Mouse (Mus musculus) layer of hippocampus, adult 2 months (tissue): ENCODE measurements around the gene Capzb. TPM values are rescaled to one million over a fixed set of nuclear protein-coding genes. Genes with fewer than 3 reads are reported as not detected.

Source experiments
- DNase-seq, 2 experiments: peaks; one replicate each; pipeline ENCODE4 v3.0.0; 2022; ENCODE audit warnings: low spot score in 2 of 2
- H3K27ac ChIP-seq: fragments of 200-600 bp; 2 replicates; pipeline ENCODE4 v1.8.1; 2022
- H3K4me3 ChIP-seq: fragments of 200-600 bp; 2 replicates; pipeline ENCODE4 v1.8.1; 2022; ENCODE audit warnings: mild to moderate bottlenecking
- CTCF ChIP-seq: fragments of 200-600 bp; conservative IDR thresholded peaks from 2 replicates; pipeline ENCODE4 v1.8.1; 2022; ENCODE audit warnings: antibody characterized with exemption, mild to moderate bottlenecking, moderate library complexity
- total RNA-seq, 2 experiments: library from RNA; stranded (reverse); gene quantifications; 2 replicates each; pipeline ENCODE4 v1.2.3; 2021

The Capzb gene
- total RNA-seq, 2 experiments from 2014 or later: 374 to 416 TPM

DNA sequence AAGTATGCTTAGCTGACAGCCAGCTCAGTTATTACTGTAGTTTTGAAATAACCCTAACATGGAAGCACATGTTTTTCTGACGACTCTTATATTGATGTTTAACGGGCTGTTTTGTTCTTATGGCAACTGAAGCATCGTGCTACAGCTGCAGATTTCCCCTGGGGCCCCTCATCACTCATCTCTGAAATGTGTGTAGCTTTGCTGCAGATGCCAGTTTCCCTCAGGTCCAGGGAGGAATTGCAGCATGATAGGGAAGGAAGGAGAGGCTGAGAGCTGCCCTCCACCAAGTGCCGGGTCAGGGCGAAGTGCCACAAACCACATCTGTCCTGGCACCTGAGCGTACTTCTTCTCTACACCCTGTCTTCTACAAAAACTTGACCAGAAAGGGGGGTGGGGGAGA, 47.6 kb downstream of the Capzb start:
- Histone ChIP-seq H3K27ac (no peak overlapping the region), H3K4me3 (no peak overlapping the region)
- no peak for DNase-seq
- no peak for TF ChIP-seq CTCF

DNA sequence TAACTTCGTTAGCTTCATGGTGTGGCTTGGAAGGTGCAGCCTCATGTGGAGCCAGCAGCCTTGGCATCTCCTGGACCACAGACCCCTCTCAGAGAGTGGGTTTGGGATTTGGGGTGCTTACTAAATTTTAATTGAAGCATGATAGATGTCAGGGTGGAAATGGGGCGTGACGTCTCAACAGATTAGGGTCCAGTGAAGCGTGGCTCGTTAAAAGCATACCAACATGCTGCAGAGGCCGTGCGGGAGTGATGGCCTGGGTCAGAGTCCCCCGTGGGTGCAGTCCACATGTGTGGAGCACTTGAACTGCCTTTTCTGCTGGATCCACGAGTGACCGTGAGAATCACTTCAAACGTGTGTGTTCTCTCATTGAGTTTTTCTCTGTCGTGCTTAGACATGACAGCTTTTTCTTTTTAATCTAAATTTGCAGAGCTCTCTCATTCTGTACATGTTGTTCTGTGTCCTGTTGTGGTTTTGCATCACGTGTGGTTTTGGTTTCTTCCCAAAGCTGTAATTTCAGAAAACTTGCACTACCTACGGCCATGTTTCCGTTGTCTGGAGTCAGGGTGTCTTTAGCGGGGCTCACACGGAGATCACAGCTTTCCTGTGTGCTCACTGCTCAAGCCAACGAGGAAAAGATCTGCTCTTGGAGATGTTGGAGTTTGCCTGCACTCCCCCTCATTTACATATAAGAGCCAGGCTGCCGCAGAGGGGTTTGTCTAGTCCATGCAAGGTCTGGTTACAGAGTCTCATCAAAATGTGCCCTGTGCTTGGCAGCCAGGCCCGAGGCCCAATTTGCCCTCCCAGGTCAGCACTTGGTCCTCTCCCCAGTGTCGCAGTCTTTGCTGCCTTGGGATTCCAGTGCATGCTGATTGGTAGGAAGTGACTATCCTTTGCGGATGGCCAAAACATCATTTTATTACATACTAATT, 49.2 kb downstream of the Capzb start:
- no peak for DNase-seq
- Histone ChIP-seq H3K27ac (peak overlapping the region; percentile 79), H3K4me3 (no peak overlapping the region)
- TF ChIP-seq CTCF: no peak

DNA sequence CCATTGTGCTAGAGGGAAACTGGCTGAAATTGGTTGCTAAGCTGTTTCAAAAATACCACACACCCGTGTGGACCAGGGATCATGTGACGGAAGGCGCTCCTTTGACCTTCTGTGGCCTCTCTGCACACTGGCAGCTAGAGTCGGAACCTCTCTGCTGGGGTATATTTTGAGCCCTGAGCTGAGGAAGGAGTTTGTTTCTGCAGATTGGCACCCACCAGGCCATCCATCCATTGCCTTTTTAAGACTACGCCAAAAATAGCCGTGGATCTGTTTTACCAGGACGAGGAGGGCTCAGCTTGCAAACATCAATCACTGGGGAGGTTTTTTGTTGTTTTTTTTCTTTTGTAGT, 49.9 kb downstream of the Capzb start:
- no peak for DNase-seq
- Histone ChIP-seq H3K27ac (peak overlapping the region; percentile 79), H3K4me3 (no peak overlapping the region)
- TF ChIP-seq CTCF: no peak

DNA sequence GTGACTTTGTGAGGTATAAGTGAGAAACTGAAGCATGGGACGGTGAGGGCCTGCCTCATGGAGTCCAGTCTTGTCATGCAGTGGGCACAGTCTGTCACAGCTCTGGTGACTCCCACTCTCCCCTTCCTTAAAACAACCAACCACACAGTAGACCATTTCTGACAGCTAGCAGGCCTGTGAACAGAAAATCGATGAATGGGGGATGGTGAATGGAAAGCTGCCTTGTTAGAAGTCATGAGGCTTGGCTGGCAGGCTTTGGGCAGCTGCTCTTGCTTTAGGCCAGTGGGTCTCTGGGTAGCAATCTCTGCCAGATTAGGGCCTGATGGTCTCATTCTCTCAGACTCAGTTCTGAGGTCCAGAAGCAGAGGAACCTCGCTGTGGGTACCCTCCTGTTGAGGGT, 51.5 kb downstream of the Capzb start:
- DNase-seq: no peak
- Histone ChIP-seq H3K4me3 (no peak overlapping the region), H3K27ac (peak overlapping the region; percentile 73)
- TF ChIP-seq CTCF: no peak

DNA sequence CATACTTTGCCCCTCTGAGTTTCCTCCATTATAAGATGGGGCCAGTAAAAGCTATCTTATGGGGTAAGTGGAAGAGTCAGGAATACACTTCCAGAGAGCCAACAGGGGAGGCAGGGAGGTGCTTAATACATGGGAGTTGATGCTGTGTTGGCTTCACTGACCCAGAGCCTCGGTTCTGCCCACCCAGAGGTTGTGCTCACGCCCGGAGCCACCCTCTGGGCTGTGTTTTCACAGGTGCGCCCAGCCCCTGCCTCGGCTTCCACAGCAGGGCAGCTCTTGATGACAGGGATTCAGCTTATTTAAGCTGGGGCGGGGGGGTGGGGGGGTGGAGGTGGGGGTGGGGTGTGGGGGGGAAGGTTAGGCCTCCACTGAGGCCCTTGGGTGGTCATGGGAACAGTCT, 52.1 kb downstream of the Capzb start:
- no peak for DNase-seq
- no peak for TF ChIP-seq CTCF
- H3K4me3 ChIP-seq: no peak overlapping the region
- H3K27ac ChIP-seq: peak overlapping the region; percentile 73

DNA sequence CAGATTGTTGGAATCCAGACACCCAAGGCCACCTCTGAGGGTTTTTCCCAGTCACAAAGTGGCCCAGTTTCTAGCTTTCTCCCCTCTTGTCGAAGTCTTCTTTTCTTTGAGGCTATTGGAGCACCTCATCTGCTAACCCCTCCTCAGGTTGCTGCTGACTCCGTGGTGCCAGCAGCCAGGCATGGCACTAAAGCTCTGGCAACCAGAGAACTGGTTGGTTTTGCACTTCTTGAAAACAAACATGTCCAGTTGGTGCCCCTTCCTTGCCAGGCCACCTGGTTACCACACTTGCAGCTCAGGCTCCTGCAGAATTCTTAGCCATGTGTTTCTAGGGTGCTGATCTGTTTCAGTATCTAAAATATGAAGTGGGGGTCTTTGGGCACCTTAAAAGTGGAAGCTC, 52.8 kb downstream of the Capzb start:
- Histone ChIP-seq H3K4me3 (no peak overlapping the region), H3K27ac (peak overlapping the region; percentile 67)
- no peak for TF ChIP-seq CTCF
- no peak for DNase-seq

DNA sequence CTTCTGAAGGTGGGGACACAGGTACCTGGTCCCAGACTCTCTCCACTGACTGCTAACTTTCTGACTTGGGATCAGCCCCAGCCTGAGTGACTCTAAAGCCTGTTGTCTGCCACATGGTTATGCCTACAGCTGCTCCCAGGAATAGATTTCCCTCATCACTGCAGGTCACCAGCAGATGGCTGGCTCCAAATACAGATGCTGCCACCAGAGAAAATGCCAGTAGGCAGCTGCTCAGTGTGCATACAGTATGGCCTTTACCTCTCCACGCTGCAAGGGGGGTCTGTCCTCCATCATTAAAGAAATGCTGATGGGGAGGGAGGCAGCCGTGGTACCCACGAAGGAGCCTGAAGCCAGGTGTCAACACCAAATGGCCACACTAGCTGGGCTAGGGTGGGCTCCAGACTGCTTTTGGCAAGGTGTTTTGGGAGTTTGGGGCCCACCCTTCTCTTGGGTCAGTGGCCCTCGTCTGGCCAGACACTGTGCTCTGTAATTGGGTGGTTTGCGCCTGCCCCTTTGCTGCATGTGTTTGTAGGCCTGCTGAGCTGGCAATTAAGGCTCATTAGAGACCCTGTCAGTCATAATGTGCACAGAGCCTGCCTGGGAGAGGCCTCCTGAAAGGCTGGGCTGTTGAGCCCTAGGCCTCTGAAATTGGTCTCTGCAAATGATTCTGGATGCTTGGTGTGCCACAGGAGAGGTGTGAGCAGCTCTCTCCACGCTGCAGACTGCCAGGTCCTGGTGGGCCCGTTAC, 53.6 kb downstream of the Capzb start:
- Histone ChIP-seq H3K27ac (peak overlapping the region; percentile 67), H3K4me3 (no peak overlapping the region)
- no peak for TF ChIP-seq CTCF
- DNase-seq: no peak

DNA sequence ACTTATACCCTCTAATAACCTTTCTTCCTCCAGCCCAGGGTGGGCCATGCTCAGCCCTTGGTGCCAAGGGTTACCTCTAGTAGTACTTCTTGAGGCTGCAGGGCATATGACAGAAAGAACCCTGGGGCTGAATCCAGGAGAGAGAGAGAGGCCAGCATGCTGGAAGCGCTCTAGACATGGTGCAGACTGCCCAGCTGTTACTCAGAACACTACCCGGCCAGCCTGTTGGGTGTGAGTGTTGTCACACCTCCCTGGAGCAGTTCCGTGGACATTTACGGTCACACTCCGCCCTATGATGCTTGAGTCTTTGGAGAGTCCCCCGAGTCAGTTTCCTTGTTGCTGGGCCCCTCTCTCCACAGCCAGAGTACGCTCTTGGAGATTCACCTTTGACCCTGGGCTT, 55.3 kb downstream of the Capzb start:
- no peak for DNase-seq
- TF ChIP-seq CTCF: no peak
- Histone ChIP-seq H3K27ac (peak overlapping the region; percentile 32; the same call in 1 of the 2 replicates), H3K4me3 (no peak overlapping the region)

DNA sequence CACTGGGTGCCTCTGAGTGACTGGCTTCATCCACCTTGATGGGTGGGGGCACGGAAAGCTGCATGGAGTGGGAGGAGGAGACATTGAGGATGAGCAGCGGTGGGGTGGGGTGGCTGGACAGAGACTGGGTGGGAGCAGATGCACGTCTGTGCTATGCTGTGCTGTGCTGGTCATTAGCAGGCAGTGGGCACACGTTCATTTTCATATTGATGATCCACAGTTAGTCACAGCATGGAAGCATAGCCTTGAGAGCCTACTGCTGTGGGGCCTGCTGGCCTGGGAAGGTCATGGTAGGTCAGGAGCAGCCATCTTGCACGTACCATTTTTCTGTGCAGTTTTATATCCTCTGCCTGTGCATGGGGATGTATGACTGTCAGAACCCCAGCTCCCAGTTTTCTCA, 56.0 kb downstream of the Capzb start:
- no peak for TF ChIP-seq CTCF
- peak overlapping the region; percentile 49 for H3K27ac ChIP-seq
- H3K4me3 ChIP-seq: no peak overlapping the region
- no peak for DNase-seq

DNA sequence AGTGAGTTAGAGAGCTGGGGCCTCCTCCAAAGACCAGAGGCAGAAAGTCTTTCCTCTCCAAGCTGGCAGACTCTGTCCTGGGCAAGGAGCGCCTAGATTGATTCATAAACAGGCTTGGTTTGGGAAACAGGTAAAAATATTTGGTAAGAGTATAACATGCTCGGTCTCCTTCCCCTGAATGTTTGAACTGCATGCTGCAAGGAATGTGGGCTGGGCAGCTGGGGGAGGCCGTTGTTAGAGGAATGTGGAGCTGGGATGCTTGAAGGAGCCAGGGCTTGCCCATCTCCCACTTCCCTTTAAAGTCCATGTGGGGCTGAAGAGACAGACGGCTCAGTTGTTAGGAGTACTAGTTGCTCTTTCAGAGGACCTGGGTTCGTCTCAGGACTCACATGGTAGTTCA, 57.3 kb downstream of the Capzb start:
- no peak overlapping the region for H3K4me3 ChIP-seq
- no peak for TF ChIP-seq CTCF
- no peak for DNase-seq
- H3K27ac ChIP-seq: peak overlapping the region; percentile 49; the same call in 1 of the 2 replicates

DNA sequence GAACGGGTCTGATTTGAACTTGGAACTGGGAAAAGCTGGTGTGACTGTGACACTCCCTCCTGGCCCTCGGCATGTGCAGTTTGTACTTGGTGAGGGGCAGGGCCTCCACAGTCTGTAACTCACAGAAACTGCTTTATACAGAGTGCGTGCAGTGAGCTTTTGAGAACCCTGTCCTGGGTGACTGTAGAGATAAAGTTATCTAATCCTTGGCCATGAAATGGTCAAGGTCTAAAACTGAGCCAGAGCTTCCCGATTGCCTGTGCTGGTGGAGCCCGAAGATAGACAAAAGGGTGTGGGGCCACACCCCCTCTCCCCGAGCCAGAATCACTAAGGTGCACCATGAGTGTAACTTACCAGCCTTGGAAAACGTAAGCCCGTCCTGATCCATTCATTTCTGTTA, 58.2 kb downstream of the Capzb start:
- H3K27ac ChIP-seq: peak overlapping the region; percentile 21; the same call in 1 of the 2 replicates
- no peak for TF ChIP-seq CTCF
- H3K4me3 ChIP-seq: no peak overlapping the region
- no peak for DNase-seq

DNA sequence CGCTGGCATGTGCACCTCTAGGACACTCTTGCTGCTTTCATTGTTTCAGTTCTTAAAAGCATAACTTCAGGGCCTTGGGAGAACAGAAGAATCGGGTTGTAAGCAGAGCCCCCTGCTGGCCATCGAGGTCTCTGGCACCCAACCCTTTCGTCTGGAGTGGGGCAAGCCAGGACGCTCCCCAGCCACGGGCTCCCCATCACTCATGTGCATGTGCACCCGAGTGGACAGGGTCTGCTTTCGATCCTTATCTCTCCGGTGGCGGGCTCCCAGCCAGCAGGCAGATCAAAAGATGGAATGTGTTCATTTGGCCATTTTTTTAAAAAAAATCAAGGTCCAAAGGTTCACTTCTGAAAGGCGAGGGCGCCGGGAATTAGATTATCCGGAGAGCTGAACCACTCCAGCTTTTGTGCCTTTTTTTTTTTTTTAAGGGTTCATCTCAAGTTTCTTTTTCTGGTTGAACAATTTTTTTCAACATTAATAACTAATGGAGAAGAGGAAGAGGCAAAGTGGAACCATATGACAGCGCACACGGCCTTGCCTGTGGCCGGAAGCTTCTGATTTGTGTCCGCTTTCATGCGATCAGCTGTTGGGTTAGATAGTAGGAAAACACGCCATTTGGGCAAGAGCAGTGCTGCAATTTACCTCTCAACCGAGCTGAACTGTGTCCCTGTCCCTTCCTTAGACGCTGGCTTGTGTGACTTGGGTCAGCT, 59.5 kb downstream of the Capzb start:
- H3K4me3 ChIP-seq: no peak overlapping the region
- H3K27ac ChIP-seq: no peak overlapping the region; the same call in 1 of the 2 replicates
- peak; percentile 93 for TF ChIP-seq CTCF
- DNase-seq: peak; percentile 75 to 82

DNA sequence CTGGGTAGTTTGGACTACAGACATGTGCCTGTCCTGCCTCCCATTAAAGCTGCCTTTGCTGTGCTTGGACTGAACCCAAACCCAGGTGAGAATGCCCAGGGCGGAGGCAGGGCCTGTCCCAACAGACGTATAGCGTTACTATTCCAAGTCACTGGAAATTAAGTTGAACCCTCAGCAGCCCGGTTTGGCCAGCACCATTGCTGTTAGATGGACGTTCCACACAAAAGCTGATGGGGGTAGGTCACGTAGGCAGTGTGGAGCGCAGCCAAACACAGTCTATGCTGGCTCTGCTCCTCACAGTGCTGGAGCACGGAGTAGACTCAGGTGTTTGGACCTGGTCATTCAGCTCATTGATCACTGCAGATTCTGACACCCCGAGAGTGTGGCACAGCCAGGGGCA, 60.5 kb downstream of the Capzb start:
- no peak overlapping the region for H3K4me3 ChIP-seq
- no peak for TF ChIP-seq CTCF
- no peak overlapping the region for H3K27ac ChIP-seq
- DNase-seq: no peak
